Mouse (Mus musculus) layer of hippocampus, adult 18-20 months (tissue): ENCODE data around the gene Cdk13. TPM values are rescaled to one million over a fixed set of nuclear protein-coding genes. Genes with fewer than 3 reads are reported as not detected.

Source experiments
- DNase-seq, 2 experiments: peaks; one replicate each; pipeline ENCODE4 v3.0.0; 2022; ENCODE audit warnings: low spot score in 2 of 2
- total RNA-seq, 2 experiments: library from RNA; stranded (reverse); gene quantifications; 2 replicates each; pipeline ENCODE4 v1.2.3; 2021

Cdk13 gene
- total RNA-seq, 2 experiments from 2014 or later = 58.7 to 58.9 TPM

- no peak for DNase-seq
Observed at GRCm38 (mm10) chr13:17762405-17762804, 42.5 kb downstream of the Cdk13 start.

GRCm38 (mm10) chr13:17754997-17755396, 49.9 kb downstream of the Cdk13 start:
- no peak for DNase-seq

DNA sequence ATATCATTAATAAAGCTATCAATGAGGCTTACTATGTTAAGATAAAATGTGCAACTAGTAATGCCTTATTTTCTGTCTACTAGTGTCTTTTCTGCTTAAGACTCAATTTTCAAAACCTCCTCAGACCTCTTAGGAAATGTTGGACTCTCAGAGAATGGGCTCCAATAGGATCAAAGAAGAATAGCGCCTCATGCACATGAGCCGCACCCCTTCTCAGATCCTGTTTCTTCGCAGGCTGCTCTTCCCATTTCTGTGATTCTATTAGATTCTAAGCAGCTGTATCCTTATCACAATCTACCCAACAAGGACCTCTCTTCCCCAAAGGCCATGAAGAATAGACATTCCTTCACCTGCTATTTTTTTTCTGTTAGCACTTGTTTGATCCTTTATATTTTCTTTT, 76.1 kb downstream of the Cdk13 start:
- DNase-seq = no peak

DNA sequence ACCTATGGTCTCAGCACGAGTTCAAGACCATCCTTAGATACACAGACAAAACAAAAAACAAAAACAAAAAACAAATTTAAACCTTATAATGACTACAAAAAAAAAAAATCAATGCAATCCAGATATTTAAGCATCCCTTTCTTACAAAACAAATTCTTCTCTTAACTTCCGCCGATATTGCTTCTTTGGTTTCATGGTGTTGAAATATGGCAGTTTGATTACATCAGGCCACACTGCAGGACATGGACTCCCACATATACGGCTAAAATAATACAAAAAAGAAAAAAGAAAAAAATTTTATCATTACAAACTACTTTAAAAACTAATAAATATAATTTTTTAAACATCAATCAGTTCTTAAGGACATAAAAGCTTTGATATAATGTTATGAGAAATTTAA, 77.0 kb downstream of the Cdk13 start:
- DNase-seq = no peak

- DNase-seq = no peak
Observed at GRCm38 (mm10) chr13:17717357-17717756, 87.5 kb downstream of the Cdk13 start.

GRCm38 (mm10) chr13:17708784-17709311, 96.0 kb downstream of the Cdk13 start:
- no peak for DNase-seq

- DNase-seq = peak; percentile 27 to 65
Observed at GRCm38 (mm10) chr13:17705188-17705826, 99.6 kb downstream of the Cdk13 start.

GRCm38 (mm10) chr13:17702311-17702710, 102.6 kb downstream of the Cdk13 start:
- DNase-seq = no peak

DNA sequence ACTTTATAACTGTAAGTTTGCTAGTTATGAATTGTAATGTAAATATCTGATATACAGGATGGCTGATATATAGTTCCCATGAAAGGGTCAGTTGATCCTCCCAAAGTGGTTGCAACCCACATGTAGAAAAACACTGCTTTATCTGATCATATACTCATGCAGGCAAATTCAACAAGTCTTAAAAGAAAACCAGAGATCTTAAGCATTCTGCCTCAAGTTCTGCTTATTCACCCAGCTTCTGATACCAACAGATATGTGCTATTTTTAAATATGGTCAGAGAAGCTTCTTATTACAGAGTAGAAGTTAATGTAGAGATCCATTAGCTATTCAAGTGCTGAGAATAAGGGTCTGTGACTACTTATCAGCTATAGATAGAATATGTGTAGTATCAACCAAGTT, 103.6 kb downstream of the Cdk13 start:
- DNase-seq = no peak

GRCm38 (mm10) chr13:17700090-17700715, 104.7 kb downstream of the Cdk13 start:
- DNase-seq = no peak

DNA sequence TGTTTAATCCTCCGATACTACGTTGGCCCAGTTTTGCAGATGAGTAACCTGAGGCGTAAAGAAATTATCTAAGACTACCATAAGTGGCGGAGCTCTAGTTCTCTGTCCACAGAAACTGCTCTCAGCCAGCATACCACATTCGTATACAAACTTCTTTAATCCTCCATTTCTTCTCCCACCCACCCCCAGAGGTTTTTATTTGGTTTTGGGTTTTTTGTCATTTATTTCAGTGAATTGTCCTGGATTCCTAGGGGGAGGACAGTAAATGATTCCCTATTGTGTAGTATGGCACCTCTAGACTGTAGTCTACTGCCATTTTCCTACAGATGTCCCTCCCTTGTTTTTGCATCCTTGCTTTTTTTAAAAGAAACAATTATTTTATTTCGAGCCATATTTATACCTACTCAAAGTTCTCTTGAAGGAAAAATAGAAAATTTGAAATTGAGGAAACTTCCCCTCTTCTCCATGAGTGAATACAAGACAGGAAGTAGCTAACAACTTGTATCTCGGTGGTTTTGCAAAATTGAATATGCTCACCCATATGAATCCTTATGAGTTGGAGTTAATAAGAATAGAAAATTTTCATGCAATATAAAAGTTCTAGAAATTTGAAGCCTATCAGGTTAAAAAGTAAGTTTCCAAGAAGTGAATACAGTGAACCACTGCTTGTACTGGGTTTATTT, 108.9 kb downstream of the Cdk13 start:
- DNase-seq = no peak

DNA sequence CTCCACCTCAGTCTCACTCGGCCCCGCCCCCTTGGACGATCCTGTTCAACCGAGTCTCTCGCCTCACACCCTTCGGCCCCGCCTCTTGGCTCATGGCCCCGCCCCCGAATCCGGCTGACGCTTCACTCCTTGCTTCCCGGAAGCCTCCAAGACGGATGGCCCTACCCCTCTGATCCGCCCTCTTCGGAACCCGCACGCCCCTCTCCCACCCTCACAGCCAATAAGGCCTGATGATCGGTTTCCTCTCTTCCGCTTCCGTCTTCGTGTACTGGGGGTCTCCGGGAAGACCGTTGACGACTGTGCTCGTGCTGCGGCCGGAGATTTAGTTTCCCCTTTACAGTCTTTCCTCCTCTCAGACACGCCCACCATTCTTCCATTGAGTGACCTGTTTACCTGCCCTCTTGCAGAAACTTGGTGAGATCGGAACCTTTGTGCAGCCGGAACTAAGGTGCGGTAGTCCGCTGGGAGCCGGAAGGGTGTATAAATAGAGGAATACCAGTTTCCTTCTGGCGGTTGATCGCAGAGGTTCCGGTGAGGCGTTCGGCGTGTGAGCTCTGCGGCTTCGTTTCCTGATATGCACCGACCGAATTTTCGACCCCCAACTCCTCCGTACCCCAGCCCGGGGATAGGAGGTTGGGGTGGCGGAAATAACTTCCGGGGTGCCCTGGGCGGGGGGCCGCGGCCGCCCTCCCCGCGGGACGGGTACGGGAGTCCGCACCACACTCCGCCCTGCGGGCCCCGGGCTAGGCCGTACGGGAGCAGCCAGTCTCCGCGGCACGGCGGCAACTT, 109.8 kb downstream of the Cdk13 start, which contains the start of the genes Mplkip and Sugct:
Gene Mplkip (plus strand): TSS at position 282 of the 789 bp plus-strand sequence.
Gene Sugct (minus strand): TSS at position 643 of the 789 bp plus-strand sequence.
- DNase-seq = peak; percentile 99 to 100

GRCm38 (mm10) chr13:17694414-17694813, 110.5 kb downstream of the Cdk13 start:
- DNase-seq = peak in 1 of 2 experiments; percentile 28

GRCm38 (mm10) chr13:17693816-17694215, 111.1 kb downstream of the Cdk13 start:
- no peak for DNase-seq

DNA sequence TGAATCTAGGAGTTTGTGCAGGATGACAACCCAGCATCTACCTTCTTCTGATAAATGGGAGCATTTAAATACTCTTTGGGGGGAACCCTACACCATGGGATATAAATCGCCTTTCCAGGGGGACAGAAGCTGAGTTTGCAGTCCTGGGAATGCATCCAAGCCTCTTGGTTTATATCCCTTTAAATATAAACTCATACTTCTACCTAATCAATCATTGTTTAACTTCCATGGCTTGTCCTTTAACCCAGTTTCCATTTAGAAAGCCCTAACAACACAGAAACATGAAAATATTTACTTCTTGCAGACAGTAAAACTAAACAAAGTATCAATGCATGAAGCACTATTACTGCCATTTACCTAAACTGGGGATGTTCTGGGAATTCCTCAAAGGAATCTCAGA, 113.5 kb downstream of the Cdk13 start:
- DNase-seq = no peak

GRCm38 (mm10) chr13:17690686-17691085, 114.2 kb downstream of the Cdk13 start:
- DNase-seq = no peak

GRCm38 (mm10) chr13:17689461-17689860, 115.4 kb downstream of the Cdk13 start:
- no peak for DNase-seq

DNA sequence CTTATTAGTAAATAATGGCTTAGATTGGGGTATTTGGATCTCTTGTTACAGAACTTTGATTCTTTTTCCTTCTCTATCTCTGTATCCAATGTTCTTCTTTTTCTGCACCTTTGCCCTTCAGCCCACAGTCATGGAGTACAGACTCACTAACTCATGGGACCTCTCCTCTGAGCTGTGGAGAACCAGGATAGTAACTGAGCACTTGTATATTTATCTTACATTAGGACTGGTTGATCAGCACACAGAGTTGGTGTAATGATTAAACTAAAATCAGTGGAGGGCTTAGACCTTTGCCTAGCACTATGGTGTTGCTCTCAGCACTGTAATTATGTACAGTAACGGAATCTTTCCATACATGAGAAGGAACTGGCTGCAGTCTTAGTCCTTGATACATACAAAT, 133.8 kb downstream of the Cdk13 start:
- no peak for DNase-seq

DNA sequence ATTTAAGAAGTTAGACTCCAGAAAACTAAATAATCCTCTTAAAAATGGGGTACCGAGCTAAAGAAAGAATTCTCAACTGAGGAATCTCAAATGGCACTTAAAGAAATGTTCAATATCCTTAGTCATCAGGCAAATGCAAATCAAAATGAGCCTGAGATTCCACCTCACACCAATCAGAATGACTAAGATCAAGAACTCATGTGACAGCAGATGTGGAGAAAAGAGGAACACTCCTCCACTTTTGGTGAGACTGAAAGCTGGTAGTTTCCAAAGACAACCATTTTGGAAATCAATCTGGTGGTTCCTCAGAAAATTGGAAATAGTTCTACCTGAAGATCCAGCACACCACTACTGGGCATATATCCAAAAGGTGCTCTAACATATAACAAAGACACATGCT, 137.5 kb downstream of the Cdk13 start:
- DNase-seq = no peak
